In genomic region chr2:167688498-167689451, GRCm38 (mm10) we compare ENCODE assay signal across 8 mouse cellular contexts. TPM values are rescaled to one million over a fixed set of nuclear protein-coding genes. Genes with fewer than 3 reads are reported as not detected.
DNase-seq lines count a peak whose midpoint lies in the region; ATAC-seq and TF ChIP-seq lines count a peak whose summit lies in the region.

Gene Cebpb, plus strand, starts transcription at chr2:167688915.

- H3K36me3 ChIP-seq in ES-Bruce4 (ENCODE audit: control insufficient read depth, insufficient read depth, low read length, poor library complexity, severe bottlenecking), result no peaks in the 10 kb centered on the region
- no peaks in the 10 kb centered on the region for H3K36me3 ChIP-seq in forebrain, embryonic 15.5 days
- H3K36me3 ChIP-seq in neural tube, embryonic 14.5 days (ENCODE audit: control insufficient read depth, insufficient read depth, low read length), result no peaks in the 10 kb centered on the region

- H3K4me1 ChIP-seq in ES-Bruce4 (ENCODE audit: control insufficient read depth, insufficient read depth, low read length), result no peaks in the 10 kb centered on the region
- H3K4me1 ChIP-seq in forebrain, embryonic 15.5 days, result peaks cover 11% of the 10 kb centered on the region
- H3K4me1 ChIP-seq in lung, adult 2 months (ENCODE audit: control insufficient read depth, insufficient read depth, low read length), result no peaks in the 10 kb centered on the region; the same call in 1 of the 2 replicates
- peaks cover 8% of the 10 kb centered on the region; the same call in 1 of the 2 replicates for H3K4me1 ChIP-seq in neural tube, embryonic 14.5 days (ENCODE audit: control insufficient read depth, insufficient read depth, low read length)

- intact Hi-C loops in heart, postnatal 25 days (cut with DNase I), result loop anchor here (10.0 kb wide), 1 partner anchor 396 kb away; the partner anchor contains the start of gene Pard6b

- 0% methylated on average over 116 of the region's 147 CpGs for WGBS in forebrain, embryonic 15.5 days
- under 1% methylated on average over 105 of the region's 147 CpGs for WGBS in lung, adult 2 months
- 1% methylated on average over 101 of the region's 147 CpGs for WGBS in neural tube, embryonic 14.5 days

- H3K27me3 ChIP-seq in ES-Bruce4 (ENCODE audit: control insufficient read depth, insufficient read depth, low read length, poor library complexity, severe bottlenecking), result no peaks in the 10 kb centered on the region
- peaks cover 28% of the 10 kb centered on the region for H3K27me3 ChIP-seq in forebrain, embryonic 15.5 days
- peaks cover 35% of the 10 kb centered on the region for H3K27me3 ChIP-seq in neural tube, embryonic 14.5 days (ENCODE audit: control insufficient read depth, insufficient read depth, low read length)

- TF ChIP-seq POLR2A in ES-Bruce4 (IDR thresholded peaks at IDR 0.05; ENCODE audit: insufficient read depth, low read length), result no peak
- TF ChIP-seq POLR2A in lung, adult 2 months (IDR thresholded peaks at IDR 0.05; ENCODE audit: borderline replicate concordance, extremely low read depth, low read depth, low read length), result peak; percentile 92

- H3K9me3 ChIP-seq in ES-Bruce4 (replicated peaks; ENCODE audit: control insufficient read depth, insufficient read depth, low read length, poor library complexity, severe bottlenecking), result no peaks in the 10 kb centered on the region
- no peaks in the 10 kb centered on the region for H3K9me3 ChIP-seq in forebrain, embryonic 15.5 days
- no peaks in the 10 kb centered on the region for H3K9me3 ChIP-seq in neural tube, embryonic 14.5 days (ENCODE audit: control insufficient read depth, low read length)

- TF ChIP-seq CTCF in ES-Bruce4 (IDR thresholded peaks at IDR 0.05; ENCODE audit: low read depth, low read length), result peak; percentile 43
- TF ChIP-seq CTCF in lung, adult 2 months (IDR thresholded peaks at IDR 0.05; ENCODE audit: insufficient read depth, low read length), result peak; percentile 28; the same call in 1 of the 2 replicates

- no peak for TF ChIP-seq EP300 in ES-Bruce4 (IDR thresholded peaks at IDR 0.05; ENCODE audit: insufficient read depth, low read depth, low read length)

- ATAC-seq in forebrain, embryonic 15.5 days (replicated peaks), result peak; percentile 59
- peak; percentile 60 for ATAC-seq in neural tube, embryonic 14.5 days (ENCODE audit: low read depth)

- H3K4me2 ChIP-seq in forebrain, embryonic 15.5 days (replicated peaks), result peak within 1 kb of the TSS; percentile 87
- H3K4me2 ChIP-seq in neural tube, embryonic 14.5 days (ENCODE audit: low read depth, low read length), result peak within 1 kb of the TSS; percentile 78

- peak within 1 kb of the TSS; percentile 80 for H3K4me3 ChIP-seq in ES-Bruce4 (ENCODE audit: low read depth, low read length)
- H3K4me3 ChIP-seq in forebrain, embryonic 15.5 days, result peak within 1 kb of the TSS; percentile 62
- peak within 1 kb of the TSS; percentile 90 for H3K4me3 ChIP-seq in lung, adult 2 months (replicated peaks; ENCODE audit: extremely low read depth, low read depth, low read length)
- peak within 1 kb of the TSS; percentile 59 for H3K4me3 ChIP-seq in neural tube, embryonic 14.5 days (ENCODE audit: low read depth, low read length)

- peak; percentile 53 to 79 for DNase-seq in cerebellum, adult 18-20 months
- peak; percentile 84 for DNase-seq in heart, postnatal 25 days (ENCODE audit: low spot score)
- DNase-seq in layer of hippocampus, adult 18-20 months (ENCODE audit: low spot score in 2 of 2), result peak; percentile 79 to 86
- DNase-seq in lung, adult 2 months, result peak; percentile 93
- DNase-seq in testis, postnatal 10 days (ENCODE audit: low spot score), result peak; percentile 88

- no peak within 1 kb of the TSS for H3K27ac ChIP-seq in ES-Bruce4 (ENCODE audit: insufficient read depth, low read length)
- no peak within 1 kb of the TSS for H3K27ac ChIP-seq in forebrain, embryonic 15.5 days (replicated peaks)
- H3K27ac ChIP-seq in neural tube, embryonic 14.5 days (ENCODE audit: low read depth, low read length), result 0 out of 2 replicates have a peak within 1 kb of the TSS, but pooled peaks have one; percentile 10

- H3K9ac ChIP-seq in ES-Bruce4 (ENCODE audit: low read depth, poor library complexity, severe bottlenecking), result peak within 1 kb of the TSS; percentile 90
- peak within 1 kb of the TSS; percentile 43 for H3K9ac ChIP-seq in forebrain, embryonic 15.5 days (replicated peaks)
- peak within 1 kb of the TSS; percentile 57 for H3K9ac ChIP-seq in neural tube, embryonic 14.5 days (replicated peaks; ENCODE audit: low read depth, low read length)

RNA-seq across cellular contexts. Expression of gene Cebpb, which starts in this region (rescaled TPM):
- polyA plus RNA-seq in ES-Bruce4 (2011; ENCODE audit: insufficient read depth, insufficient read length, low read depth, missing spikeins), result 9.2 and 10.4 TPM in 2 replicates
- 1.6 and 1.8 TPM in 2 replicates for polyA plus RNA-seq in forebrain, embryonic 15.5 days (2015; fragmentation: Nextera tagmentation; extraction: Ambion mirVana)
- total RNA-seq in heart, postnatal 25 days (2021), result 10 to 100 TPM; 58.0 to 84.2 TPM
- 10 to 100 TPM; 41.9 to 43.2 TPM for total RNA-seq in layer of hippocampus, adult 18-20 months (2021)
- 295 and 767 TPM in 2 replicates for polyA plus RNA-seq in lung, adult 2 months (2012; rRNA removed)
- polyA plus RNA-seq in neural tube, embryonic 14.5 days (2014; fragmentation: Nextera tagmentation; extraction: Ambion mirVana), result 1.1 and 1.3 TPM in 2 replicates

Comparison
In these comparisons a context has a peak if more than half of its experiments do, and no peak if none do; other contexts are left out.
1. RNA of gene Cebpb (polyA plus RNA-seq): 295 to 767 TPM in lung, adult 2 months; 9.2 to 10.4 TPM in ES-Bruce4, 1.6 to 1.8 TPM in forebrain, embryonic 15.5 days and 1.1 to 1.3 TPM in neural tube, embryonic 14.5 days; every median in the first group is over 10 times any median in the second.
2. Peak in every context shown above with its lines, with median percentiles within 50 percentile points of each other: H3K4me3 ChIP-seq, H3K9ac ChIP-seq and DNase-seq.